Mouse (Mus musculus): ENCODE results near the gene Abcb5. TPM values are rescaled to one million over a fixed set of nuclear protein-coding genes. Genes with fewer than 3 reads are reported as not detected.

Abcb5 gene
- polyA plus RNA-seq, 1 experiment from 2014 or later, result not detected

GRCm38 (mm10) chr12:118842671-118843411, 123.4 kb downstream of the Abcb5 start:
- 3% methylated on average over 32 of the region's 33 CpGs for WGBS (ENCODE audit: missing documents)
- H3K4me3 ChIP-seq (ENCODE audit: inconsistent target), result no peak overlapping the region

GRCm38 (mm10) chr12:118841971-118842550, 124.2 kb downstream of the Abcb5 start:
- Histone ChIP-seq H3K4me3 (ENCODE audit: inconsistent target) (no peak overlapping the region), H3K27ac (no peak overlapping the region), H3K36me3 (ENCODE audit: inconsistent target) (no peaks in the 10 kb centered on the region), H3K79me2 (ENCODE audit: inconsistent target) (no peaks in the 10 kb centered on the region)
- WGBS (ENCODE audit: missing documents), result 25% methylated on average over 6 of the region's 6 CpGs

More at GRCm38 (mm10) chr12:118842671-118843411, 123.4 kb downstream of the Abcb5 start:
- Histone ChIP-seq H3K36me3 (ENCODE audit: inconsistent target) (no peaks in the 10 kb centered on the region), H3K79me2 (ENCODE audit: inconsistent target) (no peaks in the 10 kb centered on the region), H3K27ac (no peak overlapping the region)

- no peak overlapping the region for H3K27ac ChIP-seq
- 11% methylated on average over 5 of the region's 5 CpGs for WGBS (ENCODE audit: missing documents)
Observed at GRCm38 (mm10) chr12:118841381-118841922, 124.8 kb downstream of the Abcb5 start.

GRCm38 (mm10) chr12:118840861-118841260, 125.4 kb downstream of the Abcb5 start:
- WGBS (ENCODE audit: missing documents), result 9% methylated on average over 11 of the region's 12 CpGs
- Histone ChIP-seq H3K36me3 (ENCODE audit: inconsistent target) (no peaks in the 10 kb centered on the region), H3K4me3 (ENCODE audit: inconsistent target) (no peak overlapping the region), H3K79me2 (ENCODE audit: inconsistent target) (no peaks in the 10 kb centered on the region), H3K27ac (no peak overlapping the region)

More at GRCm38 (mm10) chr12:118841381-118841922, 124.8 kb downstream of the Abcb5 start:
- Histone ChIP-seq H3K4me3 (ENCODE audit: inconsistent target) (no peak overlapping the region), H3K79me2 (ENCODE audit: inconsistent target) (no peaks in the 10 kb centered on the region), H3K36me3 (ENCODE audit: inconsistent target) (no peaks in the 10 kb centered on the region)

- no peak overlapping the region for H3K4me3 ChIP-seq (ENCODE audit: inconsistent target)
- no peaks in the 10 kb centered on the region for H3K79me2 ChIP-seq (ENCODE audit: inconsistent target)
- no peaks in the 10 kb centered on the region for H3K36me3 ChIP-seq (ENCODE audit: inconsistent target)
- 6% methylated on average over 15 of the region's 15 CpGs for WGBS (ENCODE audit: missing documents)
- H3K27ac ChIP-seq, result no peak overlapping the region
Observed at GRCm38 (mm10) chr12:118840301-118840700, 125.9 kb downstream of the Abcb5 start.

- H3K4me3 ChIP-seq (ENCODE audit: inconsistent target), result no peak overlapping the region
- 18% methylated on average over 5 of the region's 5 CpGs for WGBS (ENCODE audit: missing documents)
- no peaks in the 10 kb centered on the region for H3K79me2 ChIP-seq (ENCODE audit: inconsistent target)
- H3K36me3 ChIP-seq (ENCODE audit: inconsistent target), result no peaks in the 10 kb centered on the region
- H3K27ac ChIP-seq, result no peak overlapping the region
Observed at GRCm38 (mm10) chr12:118839398-118839797, 126.8 kb downstream of the Abcb5 start.

GRCm38 (mm10) chr12:118838260-118838659, 128.0 kb downstream of the Abcb5 start:
- no peaks in the 10 kb centered on the region for H3K36me3 ChIP-seq (ENCODE audit: inconsistent target)
- no peak overlapping the region for H3K27ac ChIP-seq
- WGBS (ENCODE audit: missing documents), result 6% methylated on average over 2 of the region's 2 CpGs
- H3K79me2 ChIP-seq (ENCODE audit: inconsistent target), result no peaks in the 10 kb centered on the region
- H3K4me3 ChIP-seq (ENCODE audit: inconsistent target), result no peak overlapping the region

- H3K4me3 ChIP-seq (ENCODE audit: inconsistent target), result no peak overlapping the region
- 8% methylated on average over 11 of the region's 11 CpGs for WGBS (ENCODE audit: missing documents)
- no peaks in the 10 kb centered on the region for H3K79me2 ChIP-seq (ENCODE audit: inconsistent target)
- H3K36me3 ChIP-seq (ENCODE audit: inconsistent target), result no peaks in the 10 kb centered on the region
- H3K27ac ChIP-seq, result no peak overlapping the region
Observed at GRCm38 (mm10) chr12:118837361-118837760, 128.9 kb downstream of the Abcb5 start.

GRCm38 (mm10) chr12:118836411-118837341, 129.5 kb downstream of the Abcb5 start:
- H3K36me3 ChIP-seq (ENCODE audit: inconsistent target), result no peaks in the 10 kb centered on the region
- no peak overlapping the region for H3K27ac ChIP-seq
- H3K79me2 ChIP-seq (ENCODE audit: inconsistent target), result no peaks in the 10 kb centered on the region
- H3K4me3 ChIP-seq (ENCODE audit: inconsistent target), result no peak overlapping the region
- WGBS (ENCODE audit: missing documents), result 3% methylated on average over 65 of the region's 72 CpGs

GRCm38 (mm10) chr12:118829881-118830280, 136.3 kb downstream of the Abcb5 start:
- Histone ChIP-seq H3K4me3 (ENCODE audit: inconsistent target) (no peak overlapping the region), H3K27ac (no peak overlapping the region), H3K79me2 (ENCODE audit: inconsistent target) (no peaks in the 10 kb centered on the region), H3K36me3 (ENCODE audit: inconsistent target) (no peaks in the 10 kb centered on the region)
- WGBS (ENCODE audit: missing documents), result 92% methylated on average over 6 of the region's 6 CpGs

Other genes with a start within 250 kb of the Abcb5 start
- gene Sp8, start 120.1 kb downstream of the Abcb5 start, polyA plus RNA-seq (2018), result not detected in 3 replicates

All from macrophage (primary cell).